Mouse (Mus musculus): ENCODE data around the gene Kcnk4.

GRCm38 (mm10) chr19:6919431-6919830 lies 14.9 kb downstream of the Kcnk4 start:
- no peak for TF ChIP-seq POLR2A (IDR thresholded peaks at IDR 0.05; ENCODE audit: low read depth, low read length)
- TF ChIP-seq CTCF (IDR thresholded peaks at IDR 0.05; ENCODE audit: extremely low read depth, insufficient read length, insufficient replicate concordance, low read depth, low read length) = no peak
